Mouse (Mus musculus): ENCODE measurements around the gene Taf1d.

DNA sequence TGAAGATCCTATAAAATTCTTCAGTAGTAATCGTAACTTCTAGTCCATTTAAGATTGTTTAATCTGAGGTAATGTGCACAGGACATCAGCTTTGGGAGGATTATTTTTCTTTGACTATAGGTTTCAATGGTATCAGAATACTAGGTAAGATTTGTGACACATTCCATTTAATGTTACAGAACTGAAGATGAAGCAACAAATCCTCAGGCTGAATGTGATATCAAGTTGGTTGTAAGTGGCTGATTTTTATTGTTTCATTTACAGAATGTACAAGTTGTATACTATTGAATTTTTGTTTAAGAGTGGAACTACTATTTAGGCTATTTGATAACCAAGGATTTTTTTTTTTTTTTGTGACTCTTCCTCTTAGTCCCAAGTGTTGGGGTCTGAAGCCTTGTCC lies 4.2 kb downstream of the Taf1d start:
- TF ChIP-seq CTCF (IDR thresholded peaks at IDR 0.05; ENCODE audit: insufficient read depth, low read depth, low read length) (no peak), POLR2A (IDR thresholded peaks at IDR 0.05; ENCODE audit: insufficient read depth, low read depth, low read length) (no peak)
